Mouse (Mus musculus): ENCODE measurements around the gene Ctnna2. TPM values are rescaled to one million over a fixed set of nuclear protein-coding genes. Genes with fewer than 3 reads are reported as not detected.
A peak's percentile ranks its signal among the peaks of the same experiment; 100 is the strongest.

Gene Ctnna2
- total and polyA plus RNA-seq, 2 experiments from 2014 or later = 91.5 to 243 TPM

DNA sequence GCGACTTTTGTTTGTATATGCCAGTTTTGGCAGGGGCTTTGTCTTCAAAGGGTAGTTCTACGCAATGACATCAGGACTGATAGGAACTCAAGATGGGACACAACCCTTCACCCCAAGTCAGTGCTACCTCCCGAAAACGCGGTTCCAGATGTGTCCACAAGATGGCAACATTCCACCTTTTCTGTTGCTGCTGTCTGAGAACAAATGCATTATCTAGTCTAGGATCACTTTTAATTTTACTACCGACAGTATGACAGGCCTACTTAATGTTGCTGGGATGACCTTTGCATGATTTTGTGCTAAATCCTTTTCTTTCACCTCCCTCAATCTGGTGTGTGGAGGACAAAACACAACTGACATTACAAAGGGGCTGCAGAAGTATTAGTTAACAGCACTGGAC, 329.4 kb downstream of the Ctnna2 start:
- Histone ChIP-seq H3K36me3 (ENCODE audit: insufficient read depth) (no peaks in the 10 kb centered on the region), H3K9me3 (ENCODE audit: low read length) (no peaks in the 10 kb centered on the region), H3K4me2 (ENCODE audit: low read depth) (no peak overlapping the region), H3K27ac (ENCODE audit: low read depth, low read length) (no peak overlapping the region), H3K9ac (no peak overlapping the region), H3K4me3 (ENCODE audit: low read depth, low read length) (no peak overlapping the region), H3K27me3 (ENCODE audit: insufficient read depth, low read length) (no peaks in the 10 kb centered on the region), H3K4me1 (ENCODE audit: insufficient read depth) (no peaks in the 10 kb centered on the region)
- DNase-seq = peak; percentile 79
- peak; percentile 71; the same call in 1 of the 2 replicates for ATAC-seq
- TF ChIP-seq CTCF (IDR thresholded peaks at IDR 0.05; ENCODE audit: low read depth) = peak; percentile 86
- WGBS = 16% methylated on average over 6 of the region's 6 CpGs

DNA sequence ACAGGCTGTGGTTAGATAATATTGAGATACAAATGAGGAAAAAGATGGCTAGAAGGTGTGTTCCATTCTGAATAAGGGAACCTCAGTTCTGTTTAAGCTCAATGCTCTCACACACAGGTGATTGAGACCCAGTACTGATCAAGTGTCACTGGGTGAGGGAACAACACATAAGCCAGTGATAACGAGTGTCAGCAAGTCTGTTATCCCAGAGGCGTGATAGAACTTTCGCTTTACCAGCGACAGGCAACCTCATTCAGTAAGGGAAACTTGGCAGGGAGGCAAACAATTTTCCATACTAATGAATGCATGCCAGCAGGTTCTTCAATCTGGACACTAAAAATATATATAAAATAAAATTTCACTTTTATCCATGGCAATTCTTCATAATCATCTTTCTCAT, 334.9 kb downstream of the Ctnna2 start:
- peak; percentile 49 for DNase-seq
- Histone ChIP-seq H3K27me3 (ENCODE audit: insufficient read depth, low read length) (no peaks in the 10 kb centered on the region), H3K36me3 (ENCODE audit: insufficient read depth) (no peaks in the 10 kb centered on the region), H3K9ac (no peak overlapping the region), H3K4me1 (ENCODE audit: insufficient read depth) (no peaks in the 10 kb centered on the region), H3K9me3 (ENCODE audit: low read length) (no peaks in the 10 kb centered on the region), H3K27ac (ENCODE audit: low read depth, low read length) (no peak overlapping the region), H3K4me3 (ENCODE audit: low read depth, low read length) (no peak overlapping the region), H3K4me2 (ENCODE audit: low read depth) (no peak overlapping the region)
- WGBS = 34% methylated on average over 4 of the region's 4 CpGs
- no peak for TF ChIP-seq CTCF (IDR thresholded peaks at IDR 0.05; ENCODE audit: low read depth)
- peak; percentile 54 for ATAC-seq

DNA sequence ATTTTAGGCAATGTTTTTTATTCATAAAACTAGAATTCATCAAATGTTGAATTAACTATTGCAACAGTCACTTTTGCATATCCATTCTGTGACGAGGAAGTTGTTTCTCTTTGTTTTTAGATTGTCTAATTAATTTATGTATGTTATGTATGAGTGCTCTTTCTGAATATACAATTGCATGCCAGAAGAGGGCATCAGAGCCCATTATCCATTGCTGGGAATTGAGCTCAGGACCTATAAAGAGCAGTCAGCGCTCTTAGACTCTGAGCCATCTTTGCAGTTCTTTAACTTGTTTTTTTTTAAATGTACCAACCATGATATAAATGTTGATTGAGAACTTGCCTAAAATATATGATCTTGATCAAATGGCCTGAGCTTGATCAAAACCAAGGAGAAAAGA, 340.7 kb downstream of the Ctnna2 start:
- no peaks in the 10 kb centered on the region for H3K4me1 ChIP-seq (ENCODE audit: insufficient read depth)
- H3K27ac ChIP-seq (ENCODE audit: low read depth, low read length) = no peak overlapping the region
- no peak overlapping the region for H3K9ac ChIP-seq
- no peak overlapping the region for H3K4me2 ChIP-seq (ENCODE audit: low read depth)
- DNase-seq = peak; percentile 38
- H3K4me3 ChIP-seq (ENCODE audit: low read depth, low read length) = no peak overlapping the region
- TF ChIP-seq CTCF (IDR thresholded peaks at IDR 0.05; ENCODE audit: low read depth) = peak; percentile 57
- H3K36me3 ChIP-seq (ENCODE audit: insufficient read depth) = no peaks in the 10 kb centered on the region
- 63% methylated on average over 2 of the region's 2 CpGs for WGBS
- no peaks in the 10 kb centered on the region for H3K9me3 ChIP-seq (ENCODE audit: low read length)
- H3K27me3 ChIP-seq (ENCODE audit: insufficient read depth, low read length) = no peaks in the 10 kb centered on the region
- peak; percentile 56; the same call in 1 of the 2 replicates for ATAC-seq

DNA sequence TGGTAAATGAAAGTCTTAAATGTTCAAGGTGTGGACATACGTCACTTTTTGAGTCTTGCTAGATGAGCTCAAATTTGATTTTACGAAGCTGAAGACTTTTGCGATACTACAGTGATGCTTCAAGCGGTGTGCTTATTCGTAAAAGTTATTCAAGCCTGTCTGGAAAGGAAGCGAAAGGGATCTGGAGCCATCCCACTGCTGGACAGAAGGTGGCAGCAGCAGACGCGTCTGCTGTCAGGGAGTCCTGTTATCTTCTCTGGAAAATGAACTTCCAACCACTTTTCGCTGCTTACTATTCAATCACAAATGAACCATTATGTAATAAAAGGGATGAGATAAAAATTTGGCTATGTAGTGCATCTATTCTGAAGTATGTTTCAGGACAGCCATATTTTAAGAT, 345.5 kb downstream of the Ctnna2 start:
- no peaks in the 10 kb centered on the region for H3K4me1 ChIP-seq (ENCODE audit: insufficient read depth)
- no peaks in the 10 kb centered on the region for H3K9me3 ChIP-seq (ENCODE audit: low read length)
- no peak overlapping the region for H3K27ac ChIP-seq (ENCODE audit: low read depth, low read length)
- no peak overlapping the region for H3K4me3 ChIP-seq (ENCODE audit: low read depth, low read length)
- no peak overlapping the region for H3K9ac ChIP-seq
- no peaks in the 10 kb centered on the region for H3K36me3 ChIP-seq (ENCODE audit: insufficient read depth)
- peak; percentile 86 for ATAC-seq
- no peak overlapping the region for H3K4me2 ChIP-seq (ENCODE audit: low read depth)
- TF ChIP-seq CTCF (IDR thresholded peaks at IDR 0.05; ENCODE audit: low read depth) = peak; percentile 85
- no peaks in the 10 kb centered on the region for H3K27me3 ChIP-seq (ENCODE audit: insufficient read depth, low read length)
- peak; percentile 84 for DNase-seq
- WGBS = 25% methylated on average over 9 of the region's 9 CpGs

DNA sequence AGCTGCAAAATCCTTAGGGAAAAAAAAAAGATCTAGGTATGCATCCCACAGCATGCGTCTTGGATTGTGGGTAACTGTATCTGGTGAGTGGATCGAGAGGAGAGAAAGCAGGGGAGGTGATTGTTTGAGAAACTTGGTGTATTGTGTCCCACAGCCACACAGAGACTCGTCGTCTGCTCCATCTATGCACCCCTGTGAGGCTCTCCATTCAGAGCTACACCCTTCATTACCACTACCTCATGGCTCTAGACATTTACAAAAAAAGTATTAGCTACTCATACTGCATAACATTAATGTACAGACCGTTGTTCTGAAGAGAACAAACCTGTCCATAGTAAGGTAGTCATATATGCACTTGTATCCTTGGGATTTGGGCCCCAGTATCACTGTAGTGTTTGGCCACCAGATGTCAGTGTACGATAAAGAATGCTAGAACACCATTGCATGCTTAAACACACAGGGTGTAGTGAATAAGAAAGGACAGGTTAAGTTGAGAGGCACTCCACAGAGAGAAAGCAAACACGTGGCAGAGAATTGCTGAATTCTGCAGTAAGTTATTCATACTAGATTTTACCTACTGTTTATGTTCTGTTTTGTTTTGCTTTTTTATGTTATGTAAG, 350.8 kb downstream of the Ctnna2 start:
- Histone ChIP-seq H3K27me3 (ENCODE audit: insufficient read depth, low read length) (no peaks in the 10 kb centered on the region), H3K36me3 (ENCODE audit: insufficient read depth) (no peaks in the 10 kb centered on the region), H3K4me2 (ENCODE audit: low read depth) (no peak overlapping the region), H3K27ac (ENCODE audit: low read depth, low read length) (no peak overlapping the region), H3K4me1 (ENCODE audit: insufficient read depth) (no peaks in the 10 kb centered on the region), H3K9me3 (ENCODE audit: low read length) (no peaks in the 10 kb centered on the region), H3K4me3 (ENCODE audit: low read depth, low read length) (no peak overlapping the region), H3K9ac (no peak overlapping the region)
- ATAC-seq (peak; percentile 91), DNase-seq (peak; percentile 79)
- WGBS = 50% methylated on average over 7 of the region's 7 CpGs
- TF ChIP-seq CTCF (IDR thresholded peaks at IDR 0.05; ENCODE audit: low read depth) = peak; percentile 87

DNA sequence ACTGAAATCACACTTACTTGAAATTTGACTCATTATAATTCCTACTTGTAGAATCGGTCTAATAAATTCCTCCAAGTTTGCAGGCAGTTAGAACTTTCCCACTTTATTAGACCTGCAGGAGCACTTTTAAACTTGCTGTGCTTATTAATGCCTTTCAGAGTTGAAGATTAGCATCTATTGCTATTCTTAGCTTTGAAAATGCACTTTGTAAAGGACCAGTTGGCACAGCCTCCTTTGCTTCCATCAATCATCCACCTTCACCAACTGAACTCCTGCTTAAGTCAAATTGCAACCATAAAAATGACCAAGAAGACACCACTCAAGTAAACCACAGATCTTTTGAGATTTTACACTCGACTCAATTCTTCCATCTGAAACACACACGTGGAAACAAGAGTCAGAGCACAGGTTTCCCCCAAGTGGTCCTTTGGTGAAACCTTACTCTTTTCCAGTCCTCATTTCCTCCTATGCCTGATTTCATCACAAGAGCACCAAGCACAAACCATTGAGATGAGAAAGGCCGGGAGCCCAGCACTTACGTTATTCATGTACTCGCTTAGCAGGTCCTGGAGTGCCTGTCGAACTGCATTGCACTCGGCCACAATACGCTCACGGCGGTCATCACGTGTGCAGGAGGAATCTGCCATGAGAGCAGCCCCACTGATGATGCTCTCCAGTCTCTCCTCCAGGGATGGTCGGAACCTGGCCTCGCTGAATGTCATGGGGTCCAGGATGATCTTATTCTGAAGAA, 374.7 kb downstream of the Ctnna2 start:
- Histone ChIP-seq H3K27ac (ENCODE audit: low read depth, low read length) (no peak overlapping the region), H3K4me1 (ENCODE audit: insufficient read depth) (no peaks in the 10 kb centered on the region), H3K4me3 (ENCODE audit: low read depth, low read length) (no peak overlapping the region), H3K27me3 (ENCODE audit: insufficient read depth, low read length) (no peaks in the 10 kb centered on the region), H3K9me3 (ENCODE audit: low read length) (no peaks in the 10 kb centered on the region), H3K9ac (no peak overlapping the region), H3K36me3 (ENCODE audit: insufficient read depth) (0 out of 2 replicates have a peak, but pooled peaks cover 6% of the 10 kb centered on the region), H3K4me2 (ENCODE audit: low read depth) (no peak overlapping the region)
- ATAC-seq (no peak), DNase-seq (no peak)
- WGBS = 91% methylated on average over 14 of the region's 14 CpGs
- TF ChIP-seq CTCF (IDR thresholded peaks at IDR 0.05; ENCODE audit: low read depth) = no peak

DNA sequence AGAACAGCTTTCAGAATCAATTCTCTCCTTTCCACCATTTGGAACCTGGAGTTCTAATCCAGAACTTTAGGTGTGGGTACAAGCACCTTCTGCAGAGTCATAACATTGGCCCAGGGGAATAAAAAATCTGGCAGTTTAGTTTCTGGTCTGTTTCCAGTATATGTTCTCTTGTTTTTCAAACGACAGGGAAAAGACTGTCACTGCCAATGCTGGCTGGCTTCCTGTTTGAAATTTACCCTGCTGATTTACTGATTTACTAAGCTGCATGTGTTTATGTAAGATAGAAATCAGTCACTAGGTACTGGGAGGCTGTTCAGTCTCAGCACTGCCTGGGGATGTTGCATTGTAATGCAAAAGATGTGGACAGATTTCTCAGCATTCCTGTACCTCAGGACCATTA, 375.6 kb downstream of the Ctnna2 start:
- no peak for TF ChIP-seq CTCF (IDR thresholded peaks at IDR 0.05; ENCODE audit: low read depth)
- H3K4me2 ChIP-seq (ENCODE audit: low read depth) = no peak overlapping the region
- no peaks in the 10 kb centered on the region for H3K4me1 ChIP-seq (ENCODE audit: insufficient read depth)
- H3K4me3 ChIP-seq (ENCODE audit: low read depth, low read length) = no peak overlapping the region
- H3K9ac ChIP-seq = no peak overlapping the region
- H3K27ac ChIP-seq (ENCODE audit: low read depth, low read length) = no peak overlapping the region
- ATAC-seq (no peak; the same call in 1 of the 2 replicates), DNase-seq (peak; percentile 62)
- no peaks in the 10 kb centered on the region for H3K27me3 ChIP-seq (ENCODE audit: insufficient read depth, low read length)
- no peaks in the 10 kb centered on the region for H3K9me3 ChIP-seq (ENCODE audit: low read length)
- 9% methylated on average over 1 of the region's 1 CpGs for WGBS
- 0 out of 2 replicates have a peak, but pooled peaks cover 6% of the 10 kb centered on the region for H3K36me3 ChIP-seq (ENCODE audit: insufficient read depth)
